Mouse (Mus musculus) C2C12 (cell line): ENCODE measurements around the gene Abcb10.

Experiments used
- CEBPB ChIP-seq: IDR thresholded peaks from one replicate; pipeline ENCODE4 v1.6.1; 2011; ENCODE audit warnings: low read depth, mild to moderate bottlenecking, control low read depth, moderate library complexity
- CTCF ChIP-seq: IDR thresholded peaks from one replicate; pipeline ENCODE4 v1.5.1; 2011; ENCODE audit not compliant: control insufficient read depth, insufficient read depth, insufficient read length
- MAX ChIP-seq: IDR thresholded peaks from one replicate; pipeline ENCODE4 v1.6.1; 2011; ENCODE audit warnings: mild to moderate bottlenecking, control low read depth
- MYOG ChIP-seq: IDR thresholded peaks from one replicate; pipeline ENCODE4 v1.6.1; 2011; ENCODE audit not compliant: control insufficient read depth, insufficient read length; ENCODE audit errors: extremely low read depth
- USF1 ChIP-seq: IDR thresholded peaks from one replicate; pipeline ENCODE4 v1.6.1; 2011; ENCODE audit warnings: low read depth, mild to moderate bottlenecking, control low read depth, moderate library complexity

- TF ChIP-seq MYOG (no peak), CTCF (no peak), USF1 (no peak), MAX (no peak), CEBPB (no peak)
Measured at GRCm38 (mm10) chr8:124011989-124012586, 29.2 kb upstream of the Abcb10 start.
